Mouse (Mus musculus) heart, postnatal 0 days (tissue): ENCODE results near the gene Tbx10.

ENCODE experiments used
- CTCF ChIP-seq: IDR thresholded peaks from 2 replicates; pipeline ENCODE4 v1.5.1; 2016; ENCODE audit warnings: antibody characterized with exemption, control low read depth, low read depth
- EP300 ChIP-seq: IDR thresholded peaks from 2 replicates; pipeline ENCODE4 v1.6.1; 2016; ENCODE audit warnings: antibody characterized with exemption, low read depth

DNA sequence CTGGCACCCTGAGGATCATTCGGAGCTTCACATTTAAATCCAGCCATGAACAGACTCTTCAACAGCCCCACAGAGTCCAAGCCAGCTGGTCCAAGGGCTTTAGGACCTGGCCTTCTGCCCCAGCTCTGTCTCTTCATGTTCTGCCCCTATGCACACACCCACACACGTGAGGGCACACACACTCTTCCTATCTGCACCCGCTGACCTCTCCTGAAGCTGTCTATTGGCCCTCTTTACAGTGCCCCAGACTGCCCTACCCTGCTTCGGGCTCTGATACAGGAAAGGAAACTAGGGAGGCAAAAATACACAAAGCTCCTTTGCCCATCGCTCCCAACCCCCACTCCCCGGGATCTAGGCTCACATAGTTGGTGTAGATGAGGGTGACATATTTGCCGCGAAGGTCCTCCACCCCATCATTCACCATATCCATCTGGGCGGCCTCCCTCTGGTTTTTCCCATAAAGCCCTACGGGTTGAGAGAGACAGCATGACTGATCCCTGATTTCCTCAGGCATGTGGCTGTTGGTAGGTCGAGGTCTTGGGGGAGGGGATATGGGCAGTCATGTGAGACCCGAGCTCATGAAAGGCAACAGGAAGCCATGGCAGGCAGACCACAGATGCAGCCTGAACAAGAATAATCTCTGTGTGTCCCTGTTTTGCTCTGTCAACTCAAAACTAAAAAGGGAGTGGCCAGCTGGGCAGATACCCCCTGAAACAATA lies 43.9 kb downstream of the Tbx10 start:
- TF ChIP-seq EP300, result no peak
- TF ChIP-seq CTCF, result no peak
